Mouse (Mus musculus) lung, adult 18-20 months (tissue): ENCODE measurements around the gene Prss37.
A peak's percentile ranks its signal among the peaks of the same experiment; 100 is the strongest.

Experiments used
- DNase-seq, 2 experiments: peaks; one replicate each; pipeline ENCODE4 v3.0.0; 2022; ENCODE audit warnings: mixed read lengths in 2 of 2

Gene Prss37

GRCm38 (mm10) chr6:40519408-40519807 lies at the start of gene Prss37:
Gene Prss37, minus strand, starts transcription at chr6:40519508.
- DNase-seq, result no peak

GRCm38 (mm10) chr6:40554950-40555349 lies 35.6 kb upstream of the Prss37 start, which contains the start of gene Olfr461:
Gene Olfr461, minus strand, starts transcription at chr6:40555050.
- DNase-seq, result no peak

GRCm38 (mm10) chr6:40544690-40545089 lies 25.4 kb upstream of the Prss37 start:
- DNase-seq, result no peak

GRCm38 (mm10) chr6:40493229-40493628 lies 26.1 kb downstream of the Prss37 start, which contains the start of gene Tas2r108:
Gene Tas2r108, plus strand, starts transcription at chr6:40493529.
- no peak for DNase-seq

GRCm38 (mm10) chr6:40490933-40491332 lies 28.4 kb downstream of the Prss37 start, which contains the start of gene Tas2r137:
Gene Tas2r137, plus strand, starts transcription at chr6:40491233.
- DNase-seq, result no peak

GRCm38 (mm10) chr6:40482318-40482717 lies 37.0 kb downstream of the Prss37 start:
- no peak for DNase-seq

GRCm38 (mm10) chr6:40479705-40480104 lies 39.6 kb downstream of the Prss37 start:
- no peak for DNase-seq

- no peak for DNase-seq
Measured at GRCm38 (mm10) chr6:40476132-40476531, 43.2 kb downstream of the Prss37 start.

GRCm38 (mm10) chr6:40471720-40472010 lies 47.6 kb downstream of the Prss37 start:
- DNase-seq, result no peak

- peak; percentile 93 to 95 for DNase-seq
Measured at GRCm38 (mm10) chr6:40470916-40471719, 48.2 kb downstream of the Prss37 start, which contains the start of gene Ssbp1. Gene Ssbp1, plus strand, starts transcription at chr6:40471352.

GRCm38 (mm10) chr6:40465710-40466109 lies 53.6 kb downstream of the Prss37 start:
- no peak for DNase-seq
